Mouse (Mus musculus) left cerebral cortex, postnatal 10 days (tissue): ENCODE data around the gene Eml1. TPM values are rescaled to one million over a fixed set of nuclear protein-coding genes. Genes with fewer than 3 reads are reported as not detected.
"Not testable (repeated sequence)": the region's sequence is repeated elsewhere in the genome, so short reads cannot be mapped to it uniquely, and the experiment has no call there.

Source experiments
- DNase-seq, 2 experiments: peaks; one replicate each; pipeline ENCODE4 v3.0.0; 2021 to 2022; ENCODE audit warnings: low spot score in 2 of 2, mixed read lengths in 1 of 2; ENCODE audit errors: extremely low spot score in 1 of 2
- intact Hi-C: fragments of 180-260 bp; cut with DNase I; formaldehyde crosslinking; loops from one replicate; pipeline ENCODE4 v1.15.1; 2025
- total RNA-seq, 2 experiments: library from RNA; stranded (reverse); gene quantifications; 2 replicates each; pipeline ENCODE4 v1.2.3; 2021

Gene Eml1
- total RNA-seq, 2 experiments from 2014 or later: 60.4 to 64.4 TPM

- no peak for DNase-seq
- intact Hi-C loops: no loop called here
These were observed 132.3 kb downstream of the Eml1 start for GRCm38 (mm10) chr12:108503064-108503463.

DNA sequence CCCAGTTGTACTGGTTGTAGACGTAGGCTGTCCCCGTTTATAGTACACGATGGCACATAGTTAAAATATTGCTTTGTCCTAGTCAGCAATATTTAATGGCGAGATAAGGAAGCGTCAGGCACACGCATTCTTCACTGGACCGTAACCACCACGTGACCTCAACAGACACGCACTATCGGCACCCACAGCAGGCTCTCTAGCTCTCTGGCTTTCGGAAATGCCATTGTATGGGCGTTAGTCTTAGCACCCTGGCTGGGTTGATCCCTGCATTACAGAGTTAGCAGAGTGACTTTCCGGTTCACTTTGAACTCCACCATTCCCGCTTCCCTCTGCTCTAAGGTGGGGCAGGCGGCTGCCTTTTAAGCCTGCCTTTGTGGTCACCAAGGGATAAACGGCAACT is 132.8 kb downstream of the Eml1 start:
- intact Hi-C loops: no loop called here
- DNase-seq: no peak

- intact Hi-C loops: no loop called here
These were observed 135.1 kb downstream of the Eml1 start for GRCm38 (mm10) chr12:108505846-108506245.

GRCm38 (mm10) chr12:108507046-108507445 is 136.3 kb downstream of the Eml1 start:
- DNase-seq, intact Hi-C loops: not testable (repeated sequence)

More at GRCm38 (mm10) chr12:108505846-108506245, 135.1 kb downstream of the Eml1 start:
- DNase-seq: no peak

DNA sequence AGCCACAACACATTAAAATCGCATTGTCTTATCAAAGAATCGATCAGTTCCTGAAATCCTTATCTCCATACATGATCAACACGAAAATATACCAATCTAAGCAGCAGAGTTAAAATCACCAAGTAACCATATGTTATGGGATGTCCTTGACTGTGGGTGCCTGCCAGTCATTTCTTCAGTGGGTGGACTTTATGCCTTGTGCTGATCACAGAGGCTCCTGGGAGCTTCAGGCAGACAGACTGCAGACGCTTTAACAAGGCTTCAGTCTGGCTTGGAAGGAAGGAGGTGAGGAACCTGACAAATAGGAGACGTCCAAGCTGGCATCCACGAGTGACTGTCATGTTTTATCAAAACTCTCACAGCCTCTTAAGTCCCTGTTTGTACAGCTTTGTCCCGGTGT is 139.8 kb downstream of the Eml1 start:
- DNase-seq: no peak
- intact Hi-C loops: no loop called here

GRCm38 (mm10) chr12:108511009-108511408 is 140.3 kb downstream of the Eml1 start:
- intact Hi-C loops: no loop called here
- peak in 1 of 2 experiments; percentile 55 for DNase-seq

GRCm38 (mm10) chr12:108515464-108515863 is 144.7 kb downstream of the Eml1 start:
- intact Hi-C loops: no loop called here
- no peak for DNase-seq

- no peak for DNase-seq
- intact Hi-C loops: no loop called here
These were observed 148.6 kb downstream of the Eml1 start for GRCm38 (mm10) chr12:108519374-108519773.

DNA sequence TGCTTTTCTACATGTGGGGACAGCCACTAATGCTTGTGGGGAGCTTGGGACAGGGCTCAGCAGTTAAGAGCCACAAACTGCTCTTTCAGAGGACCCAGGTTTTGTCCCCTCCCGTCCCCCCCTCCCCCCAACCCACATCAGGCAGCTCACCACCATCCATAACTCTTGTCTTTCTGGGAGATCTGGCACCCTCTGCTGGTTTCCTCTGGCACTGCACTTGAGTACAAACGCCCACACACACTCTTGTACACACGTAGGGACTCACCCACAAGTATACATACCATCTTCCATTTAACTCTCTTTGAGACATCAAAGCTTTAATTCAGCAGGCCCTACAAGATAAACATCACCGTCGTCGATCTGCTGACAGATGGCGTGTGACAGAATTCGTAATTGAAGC is 158.5 kb downstream of the Eml1 start:
- peak; percentile 51 to 60 for DNase-seq
- intact Hi-C loops: no loop called here

GRCm38 (mm10) chr12:108534484-108534883 is 163.7 kb downstream of the Eml1 start:
- intact Hi-C loops: no loop called here
- DNase-seq: no peak

GRCm38 (mm10) chr12:108536461-108536860 is 165.7 kb downstream of the Eml1 start:
- no peak for DNase-seq
- intact Hi-C loops: no loop called here

DNA sequence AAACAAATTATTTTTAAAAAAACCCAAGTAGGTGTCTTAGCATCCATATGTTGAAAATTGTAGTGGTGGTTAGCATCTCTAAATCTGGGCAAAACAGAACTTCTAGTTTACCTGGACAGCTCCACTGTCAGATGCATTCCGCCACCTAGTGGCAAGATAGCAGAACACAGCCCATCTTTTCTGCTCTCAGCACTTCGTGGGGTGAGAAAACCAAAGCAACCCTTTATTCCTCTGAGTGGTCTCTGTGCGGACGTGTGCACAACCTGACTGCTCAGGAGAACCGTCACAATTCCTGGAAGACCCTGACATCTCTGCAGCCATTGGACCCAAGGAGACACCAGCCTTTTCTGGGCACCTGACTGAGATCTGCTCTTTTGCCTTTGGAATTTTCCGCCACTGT is 170.3 kb downstream of the Eml1 start:
- intact Hi-C loops: no loop called here
- DNase-seq: peak; percentile 61 to 63

DNA sequence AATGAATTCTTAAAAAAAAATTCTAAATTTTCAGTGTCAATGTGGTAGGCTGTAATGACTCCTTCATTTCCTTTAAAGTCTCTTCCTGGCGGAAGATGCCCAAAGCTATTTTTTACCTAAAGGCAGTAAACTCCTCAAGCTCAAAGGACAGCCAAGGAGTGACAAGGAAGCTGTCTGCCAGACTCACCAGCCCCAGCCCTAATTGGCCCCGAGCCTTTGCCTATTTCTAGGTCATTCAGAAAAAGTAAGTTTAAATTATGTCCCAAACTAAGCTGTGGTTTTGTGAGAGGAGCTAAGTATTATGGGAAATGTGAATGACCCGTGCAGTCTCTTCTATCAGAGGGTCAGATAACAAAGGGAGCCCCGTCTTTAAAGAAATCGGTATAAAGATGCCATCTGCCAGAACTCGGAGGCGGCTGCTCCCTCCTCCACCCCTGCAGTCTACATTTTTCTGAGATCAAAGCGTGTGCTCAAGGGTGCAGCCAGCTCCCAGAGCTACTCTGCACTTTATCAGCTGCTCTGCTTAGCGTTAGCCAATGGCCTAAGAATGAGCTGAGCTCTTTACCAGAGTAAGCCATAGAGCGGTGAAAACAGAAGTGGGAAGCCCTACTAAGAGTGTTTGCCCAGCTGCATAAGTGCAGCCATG is 175.9 kb downstream of the Eml1 start:
- no peak for DNase-seq
- intact Hi-C loops: no loop called here

GRCm38 (mm10) chr12:108547251-108547875 is 176.6 kb downstream of the Eml1 start:
- intact Hi-C loops: no loop called here
- DNase-seq: no peak

DNA sequence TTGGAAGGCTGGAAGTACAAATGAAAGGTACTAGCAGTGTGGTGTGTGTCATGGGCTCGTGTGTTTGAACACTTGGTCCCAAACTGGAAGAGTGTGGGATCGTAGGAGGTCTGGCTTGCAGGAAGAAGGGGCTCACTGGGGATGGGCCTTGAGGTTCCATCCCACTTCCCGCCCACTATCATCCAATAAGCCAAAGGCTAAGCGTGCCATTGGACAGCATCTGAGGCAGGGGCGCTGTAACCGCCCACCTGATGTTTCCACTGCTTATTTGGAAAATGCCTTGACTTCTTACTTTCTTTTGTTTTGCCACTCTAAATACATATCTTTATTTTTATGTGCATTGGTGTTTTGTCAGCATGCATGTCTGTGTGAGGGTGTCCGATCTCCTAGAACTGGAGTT is 181.0 kb downstream of the Eml1 start:
- no peak for DNase-seq
- intact Hi-C loops: no loop called here

DNA sequence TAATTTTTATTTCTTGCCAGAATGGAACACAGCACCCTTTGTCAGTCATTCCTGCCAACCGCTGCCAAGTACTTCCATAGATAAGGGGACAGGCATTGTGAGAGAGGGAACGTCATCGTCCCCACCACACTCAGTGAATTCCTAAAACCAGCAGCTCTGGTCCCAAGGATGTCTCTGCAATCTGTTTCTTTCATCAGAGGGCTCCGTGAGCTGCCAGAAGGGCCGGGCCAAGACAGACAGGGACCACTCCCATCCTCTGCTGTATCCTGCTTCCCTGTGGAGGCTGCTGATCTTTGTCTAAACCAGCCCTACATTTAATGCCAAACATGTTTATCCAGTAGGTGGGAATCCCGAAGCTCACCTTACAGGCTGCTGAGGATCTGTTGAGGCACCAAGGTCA is 182.3 kb downstream of the Eml1 start:
- intact Hi-C loops: no loop called here
- no peak for DNase-seq

- intact Hi-C loops: no loop called here
- DNase-seq: peak; percentile 80 to 92
These were observed 183.5 kb downstream of the Eml1 start, which contains the start of gene Evl for GRCm38 (mm10) chr12:108554120-108554841. TSS of gene Evl (plus strand) at chr12:108554720.

GRCm38 (mm10) chr12:108554861-108555556 is 184.3 kb downstream of the Eml1 start:
- no peak for DNase-seq
- intact Hi-C loops: loop anchor here (5.0 kb wide), 1 partner anchor 112 kb away; no protein-coding TSS in a partner anchor

DNA sequence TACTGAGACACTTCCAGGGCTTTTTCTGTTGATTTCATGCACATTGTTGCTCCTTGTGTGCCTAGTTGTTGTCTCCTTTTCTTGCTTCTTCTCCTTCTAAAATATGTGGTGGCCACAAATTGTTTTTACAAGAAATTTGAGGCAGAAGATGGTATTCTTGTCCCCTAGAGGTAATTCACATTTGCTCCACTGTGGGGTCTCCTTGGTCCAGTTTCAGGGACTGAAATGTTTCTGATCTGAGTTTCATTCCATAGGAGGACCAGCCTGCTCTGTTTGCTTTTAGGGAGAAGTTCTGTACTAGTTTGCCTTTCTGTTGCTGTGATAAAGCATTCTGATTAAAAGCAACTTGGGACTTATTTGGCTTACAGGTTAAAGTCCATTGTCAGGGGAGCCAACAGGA is 187.4 kb downstream of the Eml1 start:
- intact Hi-C loops: loop anchor here (5.0 kb wide), 1 partner anchor 109 kb away; no protein-coding TSS in a partner anchor
- DNase-seq: no peak
